Mouse (Mus musculus) olfactory bulb, adult 2 months (tissue): Measurements from ENCODE around the gene H2afj.

Experiments
- CTCF ChIP-seq: fragments of 200-500 bp; IDR thresholded peaks from 2 replicates; pipeline ENCODE4 v1.5.1; 2012; ENCODE audit warnings: low read depth, mild to moderate bottlenecking, low read length, moderate library complexity; ENCODE audit not compliant: insufficient read depth
- POLR2A ChIP-seq: fragments of 200-500 bp; IDR thresholded peaks from 2 replicates; pipeline ENCODE4 v1.6.1; 2012; ENCODE audit warnings: mild to moderate bottlenecking, low read depth, low read length, moderate library complexity; ENCODE audit not compliant: insufficient read depth

- no peak for TF ChIP-seq POLR2A
- no peak for TF ChIP-seq CTCF
Measured at GRCm38 (mm10) chr6:136769143-136769542, 38.9 kb upstream of the H2afj start.
